Mouse (Mus musculus) left cerebral cortex, adult 8-10 months (tissue): ENCODE measurements at regions not wholly inside any gene's neighbourhood (a gene's known extent, or its start where the extent isn't known, plus 50 kb on each side); places are given as distances from the start of the nearest gene placed in this dataset.
"Not testable (repeated sequence)": the region's sequence is repeated elsewhere in the genome, so short reads cannot be mapped to it uniquely, and the experiment has no call there.

Experiments used
- DNase-seq, 2 experiments: peaks; one replicate each; pipeline ENCODE4 v3.0.0; 2022; ENCODE audit warnings: low spot score in 2 of 2

GRCm38 (mm10) chr8:71823655-71824622 lies 57.9 kb upstream of the Zfp709 start:
- DNase-seq, result not testable (repeated sequence)

GRCm38 (mm10) chr8:71822749-71823148 lies 59.1 kb upstream of the Zfp709 start:
- DNase-seq, result not testable (repeated sequence)

- DNase-seq, result not testable (repeated sequence)
Measured at GRCm38 (mm10) chr8:71819936-71820335, 61.9 kb upstream of the Zfp709 start.

GRCm38 (mm10) chr8:71819381-71819780 lies 62.4 kb upstream of the Zfp709 start:
- DNase-seq, result not testable (repeated sequence)

GRCm38 (mm10) chr8:71816272-71817034 lies 65.4 kb upstream of the Zfp709 start:
- not testable (repeated sequence) for DNase-seq

- DNase-seq, result not testable (repeated sequence)
Measured at GRCm38 (mm10) chr8:71815813-71816212, 66.0 kb upstream of the Zfp709 start.

GRCm38 (mm10) chr8:71814740-71815514 lies 66.9 kb upstream of the Zfp709 start:
- not testable (repeated sequence) for DNase-seq

GRCm38 (mm10) chr8:71813889-71814288 lies 67.9 kb upstream of the Zfp709 start:
- not testable (repeated sequence) for DNase-seq

GRCm38 (mm10) chr8:71813239-71813638 lies 68.6 kb upstream of the Zfp709 start:
- DNase-seq, result not testable (repeated sequence)

GRCm38 (mm10) chr8:71807788-71808187 lies 74.0 kb upstream of the Zfp709 start:
- not testable (repeated sequence) for DNase-seq

GRCm38 (mm10) chr8:71804586-71804985 lies 77.2 kb upstream of the Zfp709 start:
- DNase-seq, result not testable (repeated sequence)

- not testable (repeated sequence) for DNase-seq
Measured at GRCm38 (mm10) chr8:71802226-71802625, 76.7 kb upstream of the Fcho1 start.

- peak in 1 of 2 experiments; percentile 6 for DNase-seq
Measured at GRCm38 (mm10) chr8:71789031-71789460, 63.5 kb upstream of the Fcho1 start.

- not testable (repeated sequence) for DNase-seq
Measured at GRCm38 (mm10) chr8:71780624-71781023, 55.1 kb upstream of the Fcho1 start.

- DNase-seq, result not testable (repeated sequence)
Measured at GRCm38 (mm10) chr8:71779824-71780223, 54.3 kb upstream of the Fcho1 start.

GRCm38 (mm10) chr8:71779380-71779779 lies 53.9 kb upstream of the Fcho1 start:
- DNase-seq, result not testable (repeated sequence)

GRCm38 (mm10) chr8:71778916-71779315 lies 53.4 kb upstream of the Fcho1 start:
- no peak for DNase-seq
